Mouse (Mus musculus): Measurements from ENCODE around the gene Synj1. TPM values are rescaled to one million over a fixed set of nuclear protein-coding genes. Genes with fewer than 3 reads are reported as not detected.

The Synj1 gene
- total RNA-seq, 4 experiments from 2014 or later, result 53.0 to 72.0 (median 57.9) TPM

Small RNAs within 50 kb of the gene (microRNA-seq; reads per million reads assigned to microRNA genes)
- 0 reads per million in 2 experiments for gene Gm22933

Other genes starting within 250 kb of the Synj1 start
- gene Urb1, start 200.9 kb downstream of the Synj1 start, total RNA-seq (2022), result 10 to 100 TPM; 13.5 to 20.2 (median 15.3) TPM
- 1 to 10 TPM; 4.6 to 7.5 (median 6.1) TPM for gene Eva1c, start 184.6 kb downstream of the Synj1 start, total RNA-seq (2022)
- gene Cfap298, start 76.2 kb downstream of the Synj1 start, total RNA-seq (2022), result 10 to 100 TPM; 28.6 to 44.3 (median 38.4) TPM
- 10 to 100 TPM; 45.8 to 77.8 (median 53.7) TPM for gene Paxbp1, start 33.2 kb upstream of the Synj1 start, total RNA-seq (2022)
- gene 4932438H23Rik, start 83.8 kb upstream of the Synj1 start, total RNA-seq (2022), result under 1 TPM in 2 of 4 experiments, not detected in 2; 0.17 to 0.32 TPM
- gene Olig2, start 214.1 kb upstream of the Synj1 start, total RNA-seq (2022), result not detected

Measured in adrenal gland, adult 8-10 months (tissue).